Mouse (Mus musculus): ENCODE data around the gene Fcgr1.

GRCm38 (mm10) chr3:96340611-96341312, 47.0 kb upstream of the Fcgr1 start:
- no peak for TF ChIP-seq FOSL1 (IDR thresholded peaks at IDR 0.05; ENCODE audit: insufficient read depth, low read length, poor library complexity, severe bottlenecking)
- TF ChIP-seq CTCF (IDR thresholded peaks at IDR 0.05; ENCODE audit: control insufficient read depth, insufficient read depth, insufficient read length), result no peak
- TF ChIP-seq MYOG (IDR thresholded peaks at IDR 0.05; ENCODE audit: control insufficient read depth, extremely low read depth, insufficient read length), result no peak
- TF ChIP-seq MAX (IDR thresholded peaks at IDR 0.05), result no peak
- TF ChIP-seq USF1 (IDR thresholded peaks at IDR 0.05; ENCODE audit: low read depth), result no peak

Data from C2C12 (cell line).